Mouse (Mus musculus): ENCODE data around the gene Pidd1. TPM values are rescaled to one million over a fixed set of nuclear protein-coding genes. Genes with fewer than 3 reads are reported as not detected.

Pidd1 gene
- polyA plus RNA-seq, 1 experiment from 2014 or later = 15.7 TPM

GRCm38 (mm10) chr7:141469901-141470636, 26.2 kb upstream of the Pidd1 start:
- no peak for DNase-seq (ENCODE audit: low spot score)
- no peak overlapping the region for H3K27ac ChIP-seq (replicated peaks; ENCODE audit: low read depth, low read length)
- ATAC-seq (ENCODE audit: insufficient number of reproducible peaks, low FRiP score, low TSS enrichment, low read depth) = no peak
- peaks cover under 1% of the 10 kb centered on the region; the same call in 1 of the 2 replicates for H3K27me3 ChIP-seq (ENCODE audit: control insufficient read depth, insufficient read depth, low read length)
- no peak overlapping the region for H3K4me2 ChIP-seq (ENCODE audit: low read depth, severe bottlenecking)
- H3K36me3 ChIP-seq (ENCODE audit: control insufficient read depth, insufficient read depth, low read length) = peaks cover 30% of the 10 kb centered on the region
- no peak overlapping the region for H3K4me3 ChIP-seq (ENCODE audit: low read depth, low read length)
- no peak overlapping the region for H3K9ac ChIP-seq (ENCODE audit: low read length)
- no peaks in the 10 kb centered on the region for H3K9me3 ChIP-seq (ENCODE audit: control insufficient read depth, low read length)
- 87% methylated on average over 18 of the region's 18 CpGs for WGBS
- H3K4me1 ChIP-seq (ENCODE audit: control insufficient read depth, insufficient read depth, low read length) = peaks cover 30% of the 10 kb centered on the region

- H3K27me3 ChIP-seq (ENCODE audit: control insufficient read depth, insufficient read depth, low read length) = peaks cover 6% of the 10 kb centered on the region
- WGBS = 89% methylated on average over 6 of the region's 6 CpGs
- ATAC-seq (ENCODE audit: insufficient number of reproducible peaks, low FRiP score, low TSS enrichment, low read depth) (no peak), DNase-seq (ENCODE audit: low spot score) (no peak)
- peaks cover 33% of the 10 kb centered on the region for H3K4me1 ChIP-seq (ENCODE audit: control insufficient read depth, insufficient read depth, low read length)
- H3K36me3 ChIP-seq (ENCODE audit: control insufficient read depth, insufficient read depth, low read length) = peaks cover 30% of the 10 kb centered on the region
- H3K9ac ChIP-seq (ENCODE audit: low read length) = peak overlapping the region; percentile 55
- no peak overlapping the region for H3K27ac ChIP-seq (replicated peaks; ENCODE audit: low read depth, low read length)
- no peak overlapping the region for H3K4me3 ChIP-seq (ENCODE audit: low read depth, low read length)
- H3K4me2 ChIP-seq (ENCODE audit: low read depth, severe bottlenecking) = peak overlapping the region; percentile 78; the same call in 1 of the 2 replicates
- no peaks in the 10 kb centered on the region for H3K9me3 ChIP-seq (ENCODE audit: control insufficient read depth, low read length)
Measured at GRCm38 (mm10) chr7:141469352-141469751, 25.5 kb upstream of the Pidd1 start.

GRCm38 (mm10) chr7:141468522-141469211, 24.8 kb upstream of the Pidd1 start:
- Histone ChIP-seq H3K4me1 (ENCODE audit: control insufficient read depth, insufficient read depth, low read length) (peaks cover 28% of the 10 kb centered on the region), H3K9ac (ENCODE audit: low read length) (peak overlapping the region; percentile 55), H3K9me3 (ENCODE audit: control insufficient read depth, low read length) (no peaks in the 10 kb centered on the region), H3K27me3 (ENCODE audit: control insufficient read depth, insufficient read depth, low read length) (peaks cover 13% of the 10 kb centered on the region), H3K4me3 (ENCODE audit: low read depth, low read length) (peak overlapping the region; percentile 60), H3K36me3 (ENCODE audit: control insufficient read depth, insufficient read depth, low read length) (peaks cover 30% of the 10 kb centered on the region), H3K4me2 (ENCODE audit: low read depth, severe bottlenecking) (peak overlapping the region; percentile 78), H3K27ac (replicated peaks; ENCODE audit: low read depth, low read length) (peak overlapping the region; percentile 56; the same call in 1 of the 2 replicates)
- peak; percentile 61 for ATAC-seq (ENCODE audit: insufficient number of reproducible peaks, low FRiP score, low TSS enrichment, low read depth)
- 27% methylated on average over 8 of the region's 8 CpGs for WGBS
- peak; percentile 63 for DNase-seq (ENCODE audit: low spot score)

- DNase-seq (ENCODE audit: low spot score) (no peak), ATAC-seq (ENCODE audit: insufficient number of reproducible peaks, low FRiP score, low TSS enrichment, low read depth) (no peak)
- Histone ChIP-seq H3K36me3 (ENCODE audit: control insufficient read depth, insufficient read depth, low read length) (peaks cover 30% of the 10 kb centered on the region), H3K4me3 (ENCODE audit: low read depth, low read length) (peak overlapping the region; percentile 60), H3K4me1 (ENCODE audit: control insufficient read depth, insufficient read depth, low read length) (peaks cover 29% of the 10 kb centered on the region), H3K27ac (replicated peaks; ENCODE audit: low read depth, low read length) (peak overlapping the region; percentile 56; the same call in 1 of the 2 replicates), H3K9me3 (ENCODE audit: control insufficient read depth, low read length) (no peaks in the 10 kb centered on the region), H3K27me3 (ENCODE audit: control insufficient read depth, insufficient read depth, low read length) (peaks cover 18% of the 10 kb centered on the region), H3K4me2 (ENCODE audit: low read depth, severe bottlenecking) (peak overlapping the region; percentile 78), H3K9ac (ENCODE audit: low read length) (peak overlapping the region; percentile 55)
- 17% methylated on average over 5 of the region's 5 CpGs for WGBS
Measured at GRCm38 (mm10) chr7:141468164-141468521, 24.3 kb upstream of the Pidd1 start.

GRCm38 (mm10) chr7:141467230-141468030, 23.6 kb upstream of the Pidd1 start, which contains the start of gene Cd151:
TSS of gene Cd151 (plus strand) at chr7:141467392.
- Histone ChIP-seq H3K36me3 (ENCODE audit: control insufficient read depth, insufficient read depth, low read length) (peaks cover 26% of the 10 kb centered on the region), H3K4me2 (ENCODE audit: low read depth, severe bottlenecking) (peak within 1 kb of the TSS; percentile 78), H3K4me1 (ENCODE audit: control insufficient read depth, insufficient read depth, low read length) (peaks cover 32% of the 10 kb centered on the region), H3K9me3 (ENCODE audit: control insufficient read depth, low read length) (no peaks in the 10 kb centered on the region), H3K27me3 (ENCODE audit: control insufficient read depth, insufficient read depth, low read length) (peaks cover 22% of the 10 kb centered on the region), H3K27ac (replicated peaks; ENCODE audit: low read depth, low read length) (no peak within 1 kb of the TSS; the same call in 1 of the 2 replicates), H3K9ac (ENCODE audit: low read length) (peak within 1 kb of the TSS; percentile 55), H3K4me3 (ENCODE audit: low read depth, low read length) (peak within 1 kb of the TSS; percentile 60)
- ATAC-seq (ENCODE audit: insufficient number of reproducible peaks, low FRiP score, low TSS enrichment, low read depth) (peak; percentile 59), DNase-seq (ENCODE audit: low spot score) (peak; percentile 91)
- WGBS = under 1% methylated on average over 52 of the region's 52 CpGs

- peaks cover 29% of the 10 kb centered on the region for H3K27me3 ChIP-seq (ENCODE audit: control insufficient read depth, insufficient read depth, low read length)
- H3K27ac ChIP-seq (replicated peaks; ENCODE audit: low read depth, low read length) = no peak overlapping the region; the same call in 1 of the 2 replicates
- H3K36me3 ChIP-seq (ENCODE audit: control insufficient read depth, insufficient read depth, low read length) = peaks cover 22% of the 10 kb centered on the region
- DNase-seq (ENCODE audit: low spot score) (no peak), ATAC-seq (ENCODE audit: insufficient number of reproducible peaks, low FRiP score, low TSS enrichment, low read depth) (no peak)
- H3K4me1 ChIP-seq (ENCODE audit: control insufficient read depth, insufficient read depth, low read length) = peaks cover 39% of the 10 kb centered on the region
- WGBS = 60% methylated on average over 10 of the region's 10 CpGs
- peak overlapping the region; percentile 78 for H3K4me2 ChIP-seq (ENCODE audit: low read depth, severe bottlenecking)
- peak overlapping the region; percentile 55 for H3K9ac ChIP-seq (ENCODE audit: low read length)
- H3K9me3 ChIP-seq (ENCODE audit: control insufficient read depth, low read length) = no peaks in the 10 kb centered on the region
- peak overlapping the region; percentile 60 for H3K4me3 ChIP-seq (ENCODE audit: low read depth, low read length)
Measured at GRCm38 (mm10) chr7:141466607-141467148, 22.9 kb upstream of the Pidd1 start.

GRCm38 (mm10) chr7:141466045-141466394, 22.2 kb upstream of the Pidd1 start:
- ATAC-seq (ENCODE audit: insufficient number of reproducible peaks, low FRiP score, low TSS enrichment, low read depth) (no peak), DNase-seq (ENCODE audit: low spot score) (no peak)
- H3K4me1 ChIP-seq (ENCODE audit: control insufficient read depth, insufficient read depth, low read length) = peaks cover 40% of the 10 kb centered on the region
- H3K36me3 ChIP-seq (ENCODE audit: control insufficient read depth, insufficient read depth, low read length) = peaks cover 16% of the 10 kb centered on the region
- peaks cover 35% of the 10 kb centered on the region for H3K27me3 ChIP-seq (ENCODE audit: control insufficient read depth, insufficient read depth, low read length)
- H3K27ac ChIP-seq (replicated peaks; ENCODE audit: low read depth, low read length) = no peak overlapping the region
- no peaks in the 10 kb centered on the region for H3K9me3 ChIP-seq (ENCODE audit: control insufficient read depth, low read length)
- no peak overlapping the region for H3K4me2 ChIP-seq (ENCODE audit: low read depth, severe bottlenecking)
- no peak overlapping the region for H3K9ac ChIP-seq (ENCODE audit: low read length)
- WGBS = 79% methylated on average over 7 of the region's 7 CpGs
- no peak overlapping the region for H3K4me3 ChIP-seq (ENCODE audit: low read depth, low read length)

Data from limb, embryonic 11.5 days (tissue).